Mouse (Mus musculus) induced T-regulatory cell, adult 2 months (primary cell): Measurements from ENCODE around the gene Hist3h2ba.
A peak's percentile ranks its signal among the peaks of the same experiment; 100 is the strongest.

Source experiments
- DNase-seq: peaks from one replicate; pipeline ENCODE4 v3.0.0-alpha.2; 2012; ENCODE audit warnings: low read depth

Hist3h2ba gene

GRCm38 (mm10) chr11:58948542-58949479 is at the start of gene Hist3h2ba:
Hist3h2ba (plus strand) TSS chr11:58948920.
- peak; percentile 91 for DNase-seq

GRCm38 (mm10) chr11:58901080-58901479 is 47.6 kb upstream of the Hist3h2ba start:
- DNase-seq: no peak

GRCm38 (mm10) chr11:58903511-58904409 is 45.0 kb upstream of the Hist3h2ba start, which contains the start of gene Zfp39:
Zfp39 (minus strand) TSS chr11:58904225.
- DNase-seq: peak; percentile 96

- DNase-seq: no peak
These were observed 44.4 kb upstream of the Hist3h2ba start for GRCm38 (mm10) chr11:58904410-58904718.

- DNase-seq: peak; percentile 64
These were observed 43.9 kb upstream of the Hist3h2ba start for GRCm38 (mm10) chr11:58904838-58905237.

GRCm38 (mm10) chr11:58913776-58914175 is 34.9 kb upstream of the Hist3h2ba start:
- DNase-seq: no peak

- DNase-seq: peak; percentile 82
These were observed 34.2 kb upstream of the Hist3h2ba start for GRCm38 (mm10) chr11:58914461-58915028.

- peak; percentile 88 for DNase-seq
These were observed 31.6 kb upstream of the Hist3h2ba start for GRCm38 (mm10) chr11:58916879-58917744.

GRCm38 (mm10) chr11:58917745-58918366 is 30.9 kb upstream of the Hist3h2ba start, which contains the start of gene Btnl10:
Btnl10 (plus strand) TSS chr11:58917908.
- DNase-seq: no peak

- no peak for DNase-seq
These were observed 30.0 kb upstream of the Hist3h2ba start for GRCm38 (mm10) chr11:58918759-58919158.

GRCm38 (mm10) chr11:58922420-58922819 is 26.3 kb upstream of the Hist3h2ba start:
- DNase-seq: no peak

- no peak for DNase-seq
These were observed 22.1 kb upstream of the Hist3h2ba start for GRCm38 (mm10) chr11:58926651-58927050.

- DNase-seq: no peak
These were observed 21.7 kb upstream of the Hist3h2ba start for GRCm38 (mm10) chr11:58927053-58927452.

GRCm38 (mm10) chr11:58927790-58928651 is 20.7 kb upstream of the Hist3h2ba start:
- peak; percentile 92 for DNase-seq

GRCm38 (mm10) chr11:58929055-58929454 is 19.7 kb upstream of the Hist3h2ba start:
- DNase-seq: no peak

GRCm38 (mm10) chr11:58929641-58930040 is 19.1 kb upstream of the Hist3h2ba start:
- no peak for DNase-seq

- DNase-seq: no peak
These were observed 18.5 kb upstream of the Hist3h2ba start for GRCm38 (mm10) chr11:58930254-58930653.

- DNase-seq: peak; percentile 47
These were observed 17.1 kb upstream of the Hist3h2ba start for GRCm38 (mm10) chr11:58931576-58931975.

- no peak for DNase-seq
These were observed 10.8 kb upstream of the Hist3h2ba start for GRCm38 (mm10) chr11:58937909-58938308.
